Mouse (Mus musculus) heart, postnatal 0 days (tissue): ENCODE measurements at regions not wholly inside any gene's neighbourhood (a gene's known extent, or its start where the extent isn't known, plus 50 kb on each side); places are given as distances from the start of the nearest gene placed in this dataset.

Experiments used
- CTCF ChIP-seq: IDR thresholded peaks from 2 replicates; pipeline ENCODE4 v1.5.1; 2016; ENCODE audit warnings: antibody characterized with exemption, control low read depth, low read depth
- EP300 ChIP-seq: IDR thresholded peaks from 2 replicates; pipeline ENCODE4 v1.6.1; 2016; ENCODE audit warnings: antibody characterized with exemption, low read depth

DNA sequence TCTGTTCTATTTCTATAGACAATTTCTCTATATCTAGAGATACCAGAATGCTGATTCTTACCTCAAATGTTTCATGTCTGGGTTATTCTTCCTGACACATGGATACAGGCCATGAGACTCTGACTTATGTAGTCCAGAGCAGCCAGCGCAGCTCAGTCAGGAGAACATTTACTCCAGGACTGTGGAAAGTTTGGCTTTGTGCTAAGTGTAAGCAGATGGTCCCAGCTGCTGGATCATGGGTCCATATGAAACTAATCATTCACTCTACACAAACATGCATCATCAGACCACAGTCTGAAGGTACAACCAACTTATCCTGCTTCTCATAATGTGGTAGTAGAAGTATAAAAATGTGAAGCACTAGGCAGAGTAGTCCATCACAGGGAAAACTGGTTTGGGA is 82.5 kb upstream of the Tnc start:
- no peak for TF ChIP-seq EP300
- no peak for TF ChIP-seq CTCF
